Mouse (Mus musculus) layer of hippocampus, postnatal 14 days (tissue): Measurements from ENCODE around the gene Psmd4. TPM values are rescaled to one million over a fixed set of nuclear protein-coding genes. Genes with fewer than 3 reads are reported as not detected.

Experiments
- microRNA-seq, 2 experiments: library from miRNA; unstranded; fragments of <30 nt; microRNA quantifications; one replicate each; pipeline ENCODE4 v1.2.0; 2021
- total RNA-seq, 2 experiments: library from RNA; stranded (reverse); gene quantifications; 2 replicates each; pipeline ENCODE4 v1.2.3; 2021

The Psmd4 gene
- total RNA-seq, 2 experiments from 2014 or later: 155 TPM

Small RNA genes lying within 50 kb of the gene (microRNA-seq; reads per million reads assigned to microRNA genes)
- gene Mir7013: 2.0 reads per million in 2 experiments

Other genes starting within 250 kb of the Psmd4 start
- gene Pogz, start 205.0 kb downstream of the Psmd4 start, total RNA-seq: 10 to 100 TPM; 52.0 to 53.3 TPM
- gene Psmb4, start 155.7 kb downstream of the Psmd4 start, total RNA-seq: 100 to 1,000 TPM; 271 to 301 TPM
- 1 to 10 TPM; 7.2 to 7.6 TPM for gene Selenbp1, start 109.6 kb downstream of the Psmd4 start, total RNA-seq
- 10 to 100 TPM; 19.8 to 23.4 TPM for gene Rfx5, start 88.5 kb downstream of the Psmd4 start, total RNA-seq
- gene Pi4kb, start 67.9 kb downstream of the Psmd4 start, total RNA-seq: 10 to 100 TPM; 52.3 to 54.4 TPM
- gene Zfp687, start 27.2 kb downstream of the Psmd4 start, total RNA-seq: 10 to 100 TPM; 26.6 to 28.6 TPM
- gene Pip5k1a, start 64.3 kb upstream of the Psmd4 start, total RNA-seq: 10 to 100 TPM; 46.3 to 51.5 TPM
- gene Vps72, start 68.4 kb upstream of the Psmd4 start, total RNA-seq: 10 to 100 TPM; 40.8 to 45.3 TPM
- gene Tmod4, start 81.9 kb upstream of the Psmd4 start, total RNA-seq: 1 to 10 TPM in 1 of 2 experiments, under 1 TPM in 1; 0.83 to 1.5 TPM
- gene Scnm1, start 91.4 kb upstream of the Psmd4 start, total RNA-seq: 10 to 100 TPM; 39.6 to 41.2 TPM
- 10 to 100 TPM; 22.5 to 22.8 TPM for gene Lysmd1, start 91.5 kb upstream of the Psmd4 start, total RNA-seq
- gene Tnfaip8l2, start 99.7 kb upstream of the Psmd4 start, total RNA-seq: 1 to 10 TPM; 2.3 to 3.0 TPM
- 10 to 100 TPM; 48.6 to 52.6 TPM for gene Sema6c, start 117.8 kb upstream of the Psmd4 start, total RNA-seq
- 10 to 100 TPM; 10.5 to 11.8 TPM for gene Gabpb2, start 175.3 kb upstream of the Psmd4 start, total RNA-seq
- 10 to 100 TPM; 85.9 to 87.3 TPM for gene Cdc42se1, start 186.1 kb upstream of the Psmd4 start, total RNA-seq
- 100 to 1,000 TPM; 496 to 516 TPM for gene Mllt11, start 189.6 kb upstream of the Psmd4 start, total RNA-seq
- gene Gm128, start 199.0 kb upstream of the Psmd4 start, total RNA-seq: not detected
- under 1 TPM in 1 of 2 experiments, not detected in 1; 0.46 TPM for gene Bnipl, start 208.6 kb upstream of the Psmd4 start, total RNA-seq
- gene Mindy1, start 238.7 kb upstream of the Psmd4 start, total RNA-seq: 10 to 100 TPM; 26.2 to 28.5 TPM
- gene Prune1, start 239.5 kb upstream of the Psmd4 start, total RNA-seq: 10 to 100 TPM; 26.8 to 26.9 TPM